Mouse (Mus musculus) forebrain, postnatal 0 days (tissue): ENCODE data around the gene Adamts8. TPM values are rescaled to one million over a fixed set of nuclear protein-coding genes. Genes with fewer than 3 reads are reported as not detected.
A peak's percentile ranks its signal among the peaks of the same experiment; 100 is the strongest.

Source experiments
- ATAC-seq: fragments of 200-750 bp; cut with Nextera tagmentation; 2 replicates; pipeline ENCODE4 v1.8.0; 2017; ENCODE audit warnings: mild to moderate bottlenecking, moderate library complexity
- DNase-seq: peaks from one replicate; pipeline ENCODE4 v3.0.0-alpha.2; 2015
- H3K27ac ChIP-seq: fragments of 300-500 bp; sonication (generic); 2 replicates; pipeline ENCODE4 v1.5.1; 2014; ENCODE audit warnings: low read depth, mild to moderate bottlenecking, antibody characterized with exemption, low read length, moderate library complexity, mixed read lengths
- H3K27me3 ChIP-seq: fragments of 300-500 bp; sonication (generic); 2 replicates; pipeline ENCODE4 v1.6.1; 2014; ENCODE audit warnings: mild to moderate bottlenecking, low read length, mixed read lengths; ENCODE audit not compliant: insufficient read depth
- H3K36me3 ChIP-seq: fragments of 300-500 bp; sonication (generic); 2 replicates; pipeline ENCODE4 v1.6.1; 2014; ENCODE audit warnings: mild to moderate bottlenecking, moderate library complexity; ENCODE audit not compliant: insufficient read depth
- H3K4me1 ChIP-seq: fragments of 300-500 bp; sonication (generic); 2 replicates; pipeline ENCODE4 v1.6.1; 2014; ENCODE audit warnings: antibody characterized with exemption; ENCODE audit not compliant: insufficient read depth
- H3K4me2 ChIP-seq: fragments of 300-500 bp; sonication (generic); 2 replicates; pipeline ENCODE4 v1.6.1; 2014; ENCODE audit warnings: low read depth, mild to moderate bottlenecking, moderate library complexity
- H3K4me3 ChIP-seq: fragments of 300-500 bp; sonication (generic); 2 replicates; pipeline ENCODE4 v1.5.1; 2014; ENCODE audit warnings: low read depth, low read length, mixed read lengths
- H3K9ac ChIP-seq: fragments of 300-500 bp; sonication (generic); 2 replicates; pipeline ENCODE4 v1.6.1; 2014; ENCODE audit warnings: mild to moderate bottlenecking
- H3K9me3 ChIP-seq: fragments of 300-500 bp; sonication (generic); 2 replicates; pipeline ENCODE4 v1.6.1; 2016; ENCODE audit warnings: low read length
- CTCF ChIP-seq: sonication (generic); IDR thresholded peaks from 2 replicates; pipeline ENCODE4 v1.5.1; 2016; ENCODE audit warnings: antibody characterized with exemption, control low read depth, low read depth
- whole genome bisulfite sequencing: fragments of 180-500 bp; shearing (Covaris S2); extraction: QIAGEN DNeasy Blood & Tissue Kit; methylation state at CpG from one replicate; pipeline ENCODE4 v1.1.7; 2014; 5-methylcytosine and 5-hydroxymethylcytosine counted together
- polyA plus RNA-seq: library from polyadenylated mRNA; unstranded; fragments of >200 nt; fragmentation: Nextera tagmentation; extraction: Ambion mirVana; gene quantifications from 2 replicates; pipeline ENCODE4 v1.2.1, GENCODE M21; 2015
- total RNA-seq: library from RNA; depleted of rRNA; stranded (reverse); fragments of >200 nt; gene quantifications from 2 replicates; pipeline ENCODE4 v1.2.3, GENCODE M21; 2014

The Adamts8 gene
- total and polyA plus RNA-seq, 2 experiments from 2014 or later = 1.7 to 3.0 TPM

- no peak for DNase-seq
Measured at GRCm38 (mm10) chr9:30971967-30972366, 29.6 kb downstream of the Adamts8 start.

GRCm38 (mm10) chr9:30976339-30977023 is 34.1 kb downstream of the Adamts8 start:
- no peaks in the 10 kb centered on the region for H3K4me1 ChIP-seq
- WGBS = 68% methylated on average over 11 of the region's 11 CpGs
- H3K4me3 ChIP-seq = no peak overlapping the region
- no peak for DNase-seq
- H3K4me2 ChIP-seq = no peak overlapping the region
- no peak for ATAC-seq
- 0 out of 2 replicates have a peak, but pooled peaks have one; percentile 9 for TF ChIP-seq CTCF
- H3K9ac ChIP-seq = no peak overlapping the region
- H3K9me3 ChIP-seq = no peaks in the 10 kb centered on the region
- no peaks in the 10 kb centered on the region for H3K36me3 ChIP-seq
- no peak overlapping the region for H3K27ac ChIP-seq
- H3K27me3 ChIP-seq = no peaks in the 10 kb centered on the region

More at GRCm38 (mm10) chr9:30971967-30972366, 29.6 kb downstream of the Adamts8 start:
- no peak for ATAC-seq
- Histone ChIP-seq H3K36me3 (no peaks in the 10 kb centered on the region), H3K4me2 (no peak overlapping the region), H3K9ac (no peak overlapping the region), H3K4me3 (no peak overlapping the region), H3K4me1 (no peaks in the 10 kb centered on the region), H3K27me3 (no peaks in the 10 kb centered on the region), H3K27ac (no peak overlapping the region), H3K9me3 (no peaks in the 10 kb centered on the region)
- 0 out of 2 replicates have a peak, but pooled peaks have one; percentile 18 for TF ChIP-seq CTCF
- 56% methylated on average over 4 of the region's 4 CpGs for WGBS

GRCm38 (mm10) chr9:30980467-30980866 is 38.1 kb downstream of the Adamts8 start:
- peak; percentile 13 for DNase-seq

GRCm38 (mm10) chr9:30985782-30986181 is 43.4 kb downstream of the Adamts8 start:
- Histone ChIP-seq H3K9ac (no peak overlapping the region), H3K9me3 (no peaks in the 10 kb centered on the region), H3K4me3 (no peak overlapping the region), H3K27ac (no peak overlapping the region), H3K4me2 (no peak overlapping the region), H3K27me3 (no peaks in the 10 kb centered on the region), H3K36me3 (no peaks in the 10 kb centered on the region), H3K4me1 (no peaks in the 10 kb centered on the region)
- TF ChIP-seq CTCF = no peak
- ATAC-seq = no peak
- 54% methylated on average over 6 of the region's 6 CpGs for WGBS
- DNase-seq = no peak

More at GRCm38 (mm10) chr9:30980467-30980866, 38.1 kb downstream of the Adamts8 start:
- no peaks in the 10 kb centered on the region for H3K9me3 ChIP-seq
- 64% methylated on average over 2 of the region's 2 CpGs for WGBS
- H3K36me3 ChIP-seq = no peaks in the 10 kb centered on the region
- no peak for ATAC-seq
- no peak overlapping the region for H3K9ac ChIP-seq
- H3K27me3 ChIP-seq = no peaks in the 10 kb centered on the region
- no peak for TF ChIP-seq CTCF
- H3K4me2 ChIP-seq = no peak overlapping the region
- H3K27ac ChIP-seq = no peak overlapping the region
- H3K4me1 ChIP-seq = no peaks in the 10 kb centered on the region
- no peak overlapping the region for H3K4me3 ChIP-seq

GRCm38 (mm10) chr9:30993106-30993505 is 50.7 kb downstream of the Adamts8 start:
- H3K9ac ChIP-seq = no peak overlapping the region
- ATAC-seq = no peak
- no peak for DNase-seq

GRCm38 (mm10) chr9:30996590-30997562 is 54.5 kb downstream of the Adamts8 start:
- Histone ChIP-seq H3K9ac (no peak overlapping the region), H3K4me3 (no peak overlapping the region), H3K4me2 (no peak overlapping the region), H3K36me3 (no peaks in the 10 kb centered on the region), H3K27me3 (no peaks in the 10 kb centered on the region), H3K4me1 (no peaks in the 10 kb centered on the region), H3K27ac (no peak overlapping the region), H3K9me3 (no peaks in the 10 kb centered on the region)
- DNase-seq (no peak), ATAC-seq (no peak)
- WGBS = 84% methylated on average over 12 of the region's 12 CpGs
- TF ChIP-seq CTCF = no peak

More at GRCm38 (mm10) chr9:30993106-30993505, 50.7 kb downstream of the Adamts8 start:
- Histone ChIP-seq H3K36me3 (no peaks in the 10 kb centered on the region), H3K4me3 (no peak overlapping the region), H3K4me1 (no peaks in the 10 kb centered on the region), H3K27ac (no peak overlapping the region), H3K27me3 (no peaks in the 10 kb centered on the region), H3K4me2 (no peak overlapping the region), H3K9me3 (no peaks in the 10 kb centered on the region)
- no peak for TF ChIP-seq CTCF
- WGBS = 85% methylated on average over 5 of the region's 5 CpGs

- ATAC-seq = no peak
- Histone ChIP-seq H3K27ac (no peak overlapping the region), H3K4me3 (no peak overlapping the region), H3K36me3 (no peaks in the 10 kb centered on the region), H3K4me1 (no peaks in the 10 kb centered on the region), H3K4me2 (no peak overlapping the region), H3K9me3 (no peaks in the 10 kb centered on the region), H3K9ac (no peak overlapping the region), H3K27me3 (no peaks in the 10 kb centered on the region)
- no peak for TF ChIP-seq CTCF
- DNase-seq = no peak
- WGBS = 82% methylated on average over 10 of the region's 10 CpGs
Measured at GRCm38 (mm10) chr9:31000641-31001040, 58.3 kb downstream of the Adamts8 start.
